Mouse (Mus musculus) embryonic facial prominence, embryonic 15.5 days (tissue): ENCODE measurements around the gene Nhs. TPM values are rescaled to one million over a fixed set of nuclear protein-coding genes. Genes with fewer than 3 reads are reported as not detected.
"Not testable (repeated sequence)": the region's sequence is repeated elsewhere in the genome, so short reads cannot be mapped to it uniquely, and the experiment has no call there.

ENCODE experiments used
- ATAC-seq: fragments of 200-750 bp; cut with Nextera tagmentation; 2 replicates; pipeline ENCODE4 v1.8.0; 2017; ENCODE audit warnings: low read depth, moderate TSS enrichment; ENCODE audit not compliant: insufficient number of reproducible peaks, low FRiP score, low TSS enrichment
- H3K27ac ChIP-seq: fragments of 300-500 bp; sonication (generic); replicated peaks from 2 replicates; pipeline ENCODE4 v1.5.1; 2015; ENCODE audit warnings: mild to moderate bottlenecking, inconsistent platforms
- H3K27me3 ChIP-seq: fragments of 300-500 bp; sonication (generic); 2 replicates; pipeline ENCODE4 v1.6.1; 2015; ENCODE audit warnings: inconsistent platforms
- H3K36me3 ChIP-seq: fragments of 300-500 bp; sonication (generic); 2 replicates; pipeline ENCODE4 v1.6.1; 2015; ENCODE audit warnings: mild to moderate bottlenecking, inconsistent platforms
- H3K4me1 ChIP-seq: fragments of 300-500 bp; sonication (generic); 2 replicates; pipeline ENCODE4 v1.6.1; 2015; ENCODE audit warnings: inconsistent platforms
- H3K4me2 ChIP-seq: fragments of 300-500 bp; sonication (generic); replicated peaks from 2 replicates; pipeline ENCODE4 v1.6.1; 2015; ENCODE audit warnings: mild to moderate bottlenecking, inconsistent platforms
- H3K4me3 ChIP-seq: fragments of 300-500 bp; sonication (generic); replicated peaks from 2 replicates; pipeline ENCODE4 v1.5.1; 2015; ENCODE audit warnings: mild to moderate bottlenecking, inconsistent platforms
- H3K9ac ChIP-seq: fragments of 300-500 bp; sonication (generic); 2 replicates; pipeline ENCODE4 v1.6.1; 2015; ENCODE audit warnings: inconsistent platforms
- H3K9me3 ChIP-seq: fragments of 300-500 bp; sonication (generic); replicated peaks from 2 replicates; pipeline ENCODE4 v1.6.1; 2016; ENCODE audit warnings: inconsistent platforms
- WGBS: fragments of 180-500 bp; shearing (Covaris S2); methylation state at CpG from one replicate; pipeline ENCODE4 v1.1.7; 2015; 5-methylcytosine and 5-hydroxymethylcytosine counted together
- polyA plus RNA-seq: library from polyadenylated mRNA; unstranded; fragments of >200 nt; fragmentation: Nextera tagmentation; extraction: Ambion mirVana; gene quantifications from 2 replicates; pipeline ENCODE4 v1.2.1, GENCODE M21; 2015

Nhs gene
- polyA plus RNA-seq, 1 experiment from 2014 or later: 2.2 TPM

GRCm38 (mm10) chrX:161873511-161873910 is 286.0 kb downstream of the Nhs start:
- no peak for ATAC-seq
- Histone ChIP-seq H3K9me3 (no peaks in the 10 kb centered on the region), H3K4me2 (no peak overlapping the region), H3K4me3 (no peak overlapping the region), H3K9ac (no peak overlapping the region), H3K36me3 (no peaks in the 10 kb centered on the region), H3K27ac (no peak overlapping the region), H3K27me3 (no peaks in the 10 kb centered on the region; the same call in 1 of the 2 replicates), H3K4me1 (no peaks in the 10 kb centered on the region)

GRCm38 (mm10) chrX:161871306-161871705 is 288.2 kb downstream of the Nhs start:
- H3K4me3 ChIP-seq: no peak overlapping the region
- 89% methylated on average over 7 of the region's 7 CpGs for WGBS

GRCm38 (mm10) chrX:161855630-161856029 is 303.9 kb downstream of the Nhs start:
- Histone ChIP-seq H3K4me1 (no peaks in the 10 kb centered on the region), H3K9me3 (no peaks in the 10 kb centered on the region), H3K36me3 (no peaks in the 10 kb centered on the region), H3K4me2 (no peak overlapping the region), H3K27ac (no peak overlapping the region), H3K27me3 (0 out of 2 replicates have a peak, but pooled peaks cover 3% of the 10 kb centered on the region), H3K9ac (no peak overlapping the region), H3K4me3 (no peak overlapping the region)
- WGBS: 70% methylated on average over 2 of the region's 2 CpGs
- no peak for ATAC-seq

More at GRCm38 (mm10) chrX:161871306-161871705, 288.2 kb downstream of the Nhs start:
- Histone ChIP-seq H3K27me3 (no peaks in the 10 kb centered on the region; the same call in none of the 2 replicates), H3K27ac (no peak overlapping the region), H3K9ac (no peak overlapping the region), H3K4me1 (no peaks in the 10 kb centered on the region), H3K4me2 (no peak overlapping the region), H3K36me3 (no peaks in the 10 kb centered on the region), H3K9me3 (no peaks in the 10 kb centered on the region)
- no peak for ATAC-seq

- Histone ChIP-seq H3K9me3 (no peaks in the 10 kb centered on the region), H3K4me3 (no peak overlapping the region), H3K9ac (no peak overlapping the region), H3K4me2 (no peak overlapping the region), H3K27me3 (0 out of 2 replicates have a peak, but pooled peaks cover 3% of the 10 kb centered on the region), H3K36me3 (no peaks in the 10 kb centered on the region), H3K4me1 (no peaks in the 10 kb centered on the region), H3K27ac (no peak overlapping the region)
- 42% methylated on average over 4 of the region's 4 CpGs for WGBS
- no peak for ATAC-seq
Measured at GRCm38 (mm10) chrX:161853626-161854312, 305.8 kb downstream of the Nhs start.

- not testable (repeated sequence) for H3K36me3 ChIP-seq, H3K27me3 ChIP-seq, H3K27ac ChIP-seq, H3K9ac ChIP-seq, H3K4me3 ChIP-seq, H3K9me3 ChIP-seq, H3K4me2 ChIP-seq, ATAC-seq, H3K4me1 ChIP-seq
- 12% methylated on average over 2 of the region's 2 CpGs for WGBS
Measured at GRCm38 (mm10) chrX:161826186-161826585, 333.3 kb downstream of the Nhs start.

GRCm38 (mm10) chrX:161790182-161790581 is 369.3 kb downstream of the Nhs start:
- no peak overlapping the region for H3K4me2 ChIP-seq
- 27% methylated on average over 6 of the region's 6 CpGs for WGBS
- ATAC-seq: no peak
- no peaks in the 10 kb centered on the region for H3K36me3 ChIP-seq
- H3K9ac ChIP-seq: no peak overlapping the region
- H3K4me1 ChIP-seq: no peaks in the 10 kb centered on the region
- no peak overlapping the region for H3K27ac ChIP-seq
- H3K4me3 ChIP-seq: no peak overlapping the region
- 0 out of 2 replicates have a peak, but pooled peaks cover 3% of the 10 kb centered on the region for H3K27me3 ChIP-seq
- H3K9me3 ChIP-seq: no peaks in the 10 kb centered on the region
